In the genomic region with DNA sequence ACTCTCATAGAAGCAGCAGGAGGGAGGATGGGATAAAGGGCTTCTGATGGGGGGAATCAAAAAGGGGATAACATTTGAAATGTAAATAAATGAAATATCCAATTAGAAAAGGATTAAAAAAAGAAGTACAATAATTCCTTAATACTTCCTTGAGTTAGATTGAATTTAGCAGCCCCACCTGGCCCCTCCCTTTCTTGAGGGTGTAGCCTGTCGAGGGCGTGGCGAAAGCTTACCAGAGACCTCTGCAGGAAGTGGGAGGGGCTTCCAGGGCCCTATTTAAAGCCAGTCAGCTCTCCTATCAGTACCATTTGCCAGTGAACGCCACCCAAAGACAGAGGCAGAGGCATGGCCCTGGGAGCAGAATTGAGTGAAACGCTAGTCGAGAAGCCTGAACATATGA, we compare ENCODE assay signal across 12 mouse cellular contexts. TPM values are rescaled to one million over a fixed set of nuclear protein-coding genes. Genes with fewer than 3 reads are reported as not detected.
ATAC-seq lines count a peak whose summit lies in the region.
"Had no signal": no experiment of that assay in that cellular context is flagged by ENCODE, and none has a peak within 500 bp of the region (broad histone marks: within the 10 kb centered on the region; RNA-seq: fewer than 3 reads in every experiment).

A gene (plus strand): TSS at position 304 of the 400 bp plus-strand sequence.

- peak; percentile 73 for ATAC-seq in erythroblast, adult 5-6 weeks (replicated peaks; ENCODE audit: low FRiP score, poor library complexity, severe bottlenecking)
- ATAC-seq in erythroid progenitor cell, adult 5-6 weeks (replicated peaks; ENCODE audit: low FRiP score, poor library complexity, severe bottlenecking), result peak; percentile 80
- ATAC-seq in megakaryocyte progenitor cell, adult 5-6 weeks (replicated peaks; ENCODE audit: poor library complexity), result peak; percentile 55; the same call in 1 of the 2 replicates

RNA-seq across cellular contexts. Expression of the gene that starts here (rescaled TPM):
- not detected in 2 replicates for total RNA-seq in erythroblast, adult 5-6 weeks (2015; ENCODE audit: low replicate concordance)
- 2.9 TPM in 1 of 2 replicates, not detected in the other for total RNA-seq in erythroblast, adult 5-6 weeks (2017; ENCODE audit: low replicate concordance)
- not detected in 2 replicates for total RNA-seq in erythroid progenitor cell, adult 5-6 weeks (2015; ENCODE audit: low replicate concordance)
- total RNA-seq in erythroid progenitor cell, adult 5-6 weeks (2017; ENCODE audit: low replicate concordance), result not detected in 2 replicates
- not detected in 2 replicates for total RNA-seq in megakaryocyte progenitor cell, adult 5-6 weeks (2015)
- total RNA-seq in megakaryocyte progenitor cell, adult 5-6 weeks (2017), result 1.3 TPM in 1 of 2 replicates, not detected in the other
- total RNA-seq: adrenal gland, adult 18-20 months; adrenal gland, adult 2 months; adrenal gland, adult 8-10 months; adrenal gland, postnatal 10 days; adrenal gland, postnatal 14 days; adrenal gland, postnatal 25 days; adrenal gland, postnatal 36 days; adrenal gland, postnatal 4 days; CH12.LX had no signal

Comparison
In these comparisons a context has a peak if more than half of its experiments do, and no peak if none do; other contexts are left out.
1. Peak in ATAC-seq in erythroid progenitor cell, adult 5-6 weeks; RNA of the gene not detected or under 1 TPM.